In the genomic region with DNA sequence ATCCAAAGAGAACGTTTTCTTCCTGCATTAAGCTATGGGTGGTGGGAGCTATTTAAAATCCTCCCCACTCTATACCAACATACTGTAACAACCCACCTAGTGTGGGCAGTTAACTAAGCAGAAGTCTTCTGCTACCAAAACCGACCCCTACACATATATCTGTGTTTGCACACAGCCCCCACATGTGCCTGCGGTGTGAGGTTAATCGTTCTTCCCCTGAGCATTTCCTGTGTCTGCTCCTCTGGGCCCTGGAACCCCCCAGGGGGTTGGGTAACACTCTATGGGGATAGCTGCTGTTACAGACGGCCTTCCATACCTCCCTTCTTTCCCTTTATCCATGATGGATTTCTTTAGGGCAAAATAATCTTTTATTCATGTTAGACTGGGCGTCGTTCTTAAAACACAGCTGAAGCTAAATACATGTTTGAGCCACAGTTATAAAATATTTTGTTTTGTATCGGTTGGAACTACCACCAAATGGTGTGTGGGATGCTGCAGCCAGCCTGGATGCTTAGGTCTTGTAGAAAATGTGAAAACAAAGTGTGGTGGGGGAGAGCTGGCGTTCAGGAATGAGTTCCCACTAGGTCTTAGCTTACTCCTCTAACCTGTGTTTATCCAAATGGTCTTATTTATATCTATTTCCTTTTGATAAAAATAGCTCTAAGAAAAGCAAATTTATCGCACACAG, we compare ENCODE assay signal across 13 mouse cellular contexts.
A peak's percentile ranks its signal among the peaks of the same experiment; 100 is the strongest.
DNase-seq lines count a peak whose midpoint lies in the region; ATAC-seq lines count a peak whose summit lies in the region.
"Had no signal": no experiment of that assay in that cellular context is flagged by ENCODE, and none has a peak within 500 bp of the region (broad histone marks: within the 10 kb centered on the region; RNA-seq: fewer than 3 reads in every experiment).

No protein-coding gene starts in this region.

- 39% methylated on average over 10 of the region's 10 CpGs for WGBS in embryonic facial prominence, embryonic 14.5 days

- 0 out of 2 replicates have a peak overlapping the region, but pooled peaks have one; percentile 13 for H3K4me2 ChIP-seq in embryonic facial prominence, embryonic 14.5 days (ENCODE audit: low read depth, low read length)
- H3K4me2 ChIP-seq: embryonic facial prominence, embryonic 15.5 days; midbrain, embryonic 12.5 days had no signal

- H3K9me3 ChIP-seq in embryonic facial prominence, embryonic 14.5 days (ENCODE audit: control insufficient read depth, low read length) = no peaks in the 10 kb centered on the region
- H3K9me3 ChIP-seq: embryonic facial prominence, embryonic 15.5 days; midbrain, embryonic 12.5 days had no signal

- H3K27ac ChIP-seq in embryonic facial prominence, embryonic 14.5 days (replicated peaks; ENCODE audit: low read depth, low read length) = no peak overlapping the region
- H3K27ac ChIP-seq: embryonic facial prominence, embryonic 15.5 days; midbrain, embryonic 12.5 days had no signal

- no peak overlapping the region; the same call in 1 of the 2 replicates for H3K9ac ChIP-seq in embryonic facial prominence, embryonic 14.5 days (ENCODE audit: low read depth, low read length)
- H3K9ac ChIP-seq: embryonic facial prominence, embryonic 15.5 days; liver, postnatal 0 days; midbrain, embryonic 12.5 days had no signal

- no peaks in the 10 kb centered on the region for H3K27me3 ChIP-seq in embryonic facial prominence, embryonic 14.5 days (replicated peaks; ENCODE audit: control insufficient read depth, insufficient read depth, low read length)
- H3K27me3 ChIP-seq: midbrain, embryonic 12.5 days had no signal

- DNase-seq in right cerebral cortex, adult 18-20 months = peak; percentile 21
- DNase-seq in right cerebral cortex, postnatal 25 days = no peak
- DNase-seq in embryonic facial prominence, embryonic 14.5 days (ENCODE audit: low spot score) = no peak
- peak; percentile 60 for DNase-seq in thymus, postnatal 4 days
- no peak for DNase-seq in lung, postnatal 4 days
- no peak for DNase-seq in urinary bladder, postnatal 25 days (ENCODE audit: low spot score)
- DNase-seq: adrenal gland, postnatal 10 days; heart, postnatal 10 days; liver, postnatal 0 days had no signal

- H3K4me3 ChIP-seq in embryonic facial prominence, embryonic 14.5 days (ENCODE audit: low read depth, low read length) = no peak overlapping the region
- H3K4me3 ChIP-seq: embryonic facial prominence, embryonic 15.5 days; midbrain, embryonic 12.5 days had no signal

- ATAC-seq in embryonic facial prominence, embryonic 14.5 days (ENCODE audit: low read depth) = no peak
- ATAC-seq in megakaryocyte, adult 5-6 weeks (ENCODE audit: poor library complexity, severe bottlenecking) = peak; percentile 62; the same call in 1 of the 2 replicates
- ATAC-seq: intestine, postnatal 0 days; liver, postnatal 0 days had no signal

- H3K36me3 ChIP-seq in embryonic facial prominence, embryonic 14.5 days (ENCODE audit: control insufficient read depth, insufficient read depth, low read length) = no peaks in the 10 kb centered on the region
- H3K36me3 ChIP-seq: embryonic facial prominence, embryonic 15.5 days; midbrain, embryonic 12.5 days had no signal

- H3K4me1 ChIP-seq in embryonic facial prominence, embryonic 14.5 days (ENCODE audit: control insufficient read depth, insufficient read depth, low read length) = peaks cover 29% of the 10 kb centered on the region

Comparison
In these comparisons a context has a peak if more than half of its experiments do, and no peak if none do; other contexts are left out.
1. DNase-seq: peak in right cerebral cortex, adult 18-20 months (single experiment) and thymus, postnatal 4 days (single experiment); none in right cerebral cortex, postnatal 25 days (single experiment), embryonic facial prominence, embryonic 14.5 days (single experiment), lung, postnatal 4 days (0 of 2) and urinary bladder, postnatal 25 days (single experiment).